Mouse (Mus musculus) kidney, adult 2 months (tissue): Measurements from ENCODE around the gene Cadps. TPM values are rescaled to one million over a fixed set of nuclear protein-coding genes. Genes with fewer than 3 reads are reported as not detected.

Experiments
- DNase-seq: peaks from one replicate; pipeline ENCODE4 v3.0.0; 2021
- H3K27ac ChIP-seq: fragments of 200-500 bp; 2 replicates; pipeline ENCODE4 v1.5.1; 2012; ENCODE audit warnings: low read depth, low read length, control low read depth, inconsistent platforms; ENCODE audit not compliant: insufficient read depth
- H3K27me3 ChIP-seq: fragments of 200-500 bp; replicated peaks from 2 replicates; pipeline ENCODE4 v1.6.1; 2012; ENCODE audit warnings: mild to moderate bottlenecking, moderate library complexity, low read length, inconsistent platforms; ENCODE audit not compliant: control insufficient read depth, insufficient read depth
- H3K36me3 ChIP-seq: fragments of 200-500 bp; 2 replicates; pipeline ENCODE4 v1.6.1; 2012; ENCODE audit warnings: mild to moderate bottlenecking, moderate library complexity, low read length, inconsistent platforms; ENCODE audit not compliant: control insufficient read depth, insufficient read depth
- H3K4me1 ChIP-seq: fragments of 200-500 bp; 2 replicates; pipeline ENCODE4 v1.6.1; 2011; ENCODE audit warnings: low read length; ENCODE audit not compliant: control insufficient read depth, insufficient read depth
- H3K4me3 ChIP-seq: fragments of 200-500 bp; 2 replicates; pipeline ENCODE4 v1.5.1; 2011; ENCODE audit warnings: mild to moderate bottlenecking, low read depth, low read length, control low read depth; ENCODE audit not compliant: insufficient read depth
- CTCF ChIP-seq: fragments of 200-500 bp; conservative IDR thresholded peaks from 2 replicates; pipeline ENCODE4 v1.5.1; 2011; ENCODE audit warnings: low read depth, mild to moderate bottlenecking, control low read depth, low read length, moderate library complexity, mixed read lengths; ENCODE audit not compliant: insufficient read depth, insufficient read length
- POLR2A ChIP-seq: fragments of 200-500 bp; IDR thresholded peaks from one replicate; pipeline ENCODE4 v1.6.1; 2011; ENCODE audit warnings: low read depth, low read length, control low read depth
- WGBS: fragments of 180-500 bp; shearing (Covaris S2); methylation state at CpG from one replicate; pipeline ENCODE4 v1.1.7; 2018; 5-methylcytosine and 5-hydroxymethylcytosine counted together
- polyA plus RNA-seq: library from polyadenylated mRNA; depleted of rRNA; stranded (reverse); fragments of >200 nt; gene quantifications from 2 replicates; pipeline ENCODE4 v1.2.3, GENCODE M21; 2012

The Cadps gene
- polyA plus RNA-seq, 1 experiment, result 0.23 TPM

DNA sequence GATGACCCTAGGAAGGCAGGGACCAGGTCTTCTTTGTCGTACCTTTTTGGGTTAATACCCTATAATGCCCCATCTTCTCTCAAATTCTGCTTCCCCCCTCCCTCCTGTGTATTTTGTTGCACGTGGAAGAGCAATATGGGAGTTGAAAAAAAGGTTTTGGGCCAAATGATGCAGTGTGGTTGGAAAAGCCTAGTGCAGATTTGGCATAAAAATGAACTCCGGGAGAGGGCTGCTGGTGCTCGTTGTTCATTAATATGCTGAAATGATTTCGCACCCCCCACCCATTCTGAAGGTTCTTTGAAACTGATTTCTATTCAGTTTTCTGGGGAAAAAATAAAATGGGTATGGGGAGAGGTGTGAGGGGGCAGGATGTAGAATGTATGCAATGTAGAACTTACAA is 295.6 kb downstream of the Cadps start:
- DNase-seq, result no peak
- H3K36me3 ChIP-seq, result no peaks in the 10 kb centered on the region
- no peaks in the 10 kb centered on the region for H3K4me1 ChIP-seq
- TF ChIP-seq POLR2A, result no peak
- no peak for TF ChIP-seq CTCF
- H3K4me3 ChIP-seq, result no peak overlapping the region
- no peaks in the 10 kb centered on the region for H3K27me3 ChIP-seq
- no peak overlapping the region for H3K27ac ChIP-seq
- 68% methylated on average over 5 of the region's 5 CpGs for WGBS

DNA sequence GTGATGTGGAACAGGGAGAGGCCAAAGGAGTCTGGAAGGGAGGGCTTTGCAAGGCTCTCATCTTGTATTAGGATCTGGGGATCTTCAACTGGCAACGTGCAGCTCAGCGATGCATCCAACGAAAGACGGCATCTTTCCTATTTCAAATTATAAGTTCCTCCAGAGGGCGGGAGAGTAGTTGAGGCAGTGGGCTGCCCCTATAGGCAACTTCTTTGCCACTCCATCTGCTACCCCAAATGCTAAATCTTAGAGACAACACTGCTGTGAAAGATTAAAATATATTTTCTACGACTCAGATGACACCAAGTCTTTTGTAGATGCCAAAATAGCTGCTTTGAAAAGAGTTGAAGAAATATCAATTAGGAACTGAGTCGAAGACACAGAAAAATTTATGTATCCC is 315.9 kb downstream of the Cadps start:
- Histone ChIP-seq H3K27ac (no peak overlapping the region), H3K27me3 (no peaks in the 10 kb centered on the region), H3K4me1 (no peaks in the 10 kb centered on the region), H3K36me3 (no peaks in the 10 kb centered on the region), H3K4me3 (no peak overlapping the region)
- no peak for DNase-seq
- no peak for TF ChIP-seq CTCF
- TF ChIP-seq POLR2A, result no peak
- WGBS, result 76% methylated on average over 7 of the region's 7 CpGs

DNA sequence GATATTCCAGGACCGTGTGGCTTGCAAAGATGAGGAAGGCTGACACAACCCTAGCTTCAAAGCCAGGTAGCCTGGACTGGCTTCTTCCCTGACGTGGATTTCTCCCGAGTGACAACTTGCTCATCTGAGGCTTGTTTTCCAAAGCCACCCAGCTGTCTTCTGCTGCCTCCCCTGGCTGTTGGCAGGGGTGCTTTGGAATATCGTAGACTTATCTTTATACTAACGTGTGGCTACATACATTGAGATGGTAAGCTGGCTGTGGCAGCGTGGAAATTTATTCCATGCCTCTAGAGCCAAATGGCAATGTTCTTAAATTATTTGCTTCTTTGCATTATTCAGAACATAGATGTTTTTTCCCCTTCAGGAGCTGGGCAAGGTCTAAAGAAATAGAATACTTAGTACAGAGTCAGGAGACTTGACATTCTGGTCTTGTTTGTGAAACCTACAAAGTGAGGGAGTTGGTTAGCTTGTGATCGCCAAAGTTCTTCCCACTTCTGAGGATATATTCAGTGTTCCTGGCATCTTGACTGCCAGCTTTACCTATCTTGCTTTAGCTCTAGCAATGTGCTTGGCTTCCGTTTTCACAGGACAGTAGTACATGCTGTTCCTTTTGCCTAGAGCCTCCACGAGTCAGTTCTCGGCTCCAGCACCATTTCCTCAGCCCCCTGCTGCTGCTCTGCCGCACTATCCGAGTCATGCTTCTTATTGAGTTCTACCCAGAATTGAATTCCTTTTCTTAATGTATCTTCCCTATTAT is 318.5 kb downstream of the Cadps start:
- Histone ChIP-seq H3K27me3 (no peaks in the 10 kb centered on the region), H3K4me3 (no peak overlapping the region), H3K36me3 (no peaks in the 10 kb centered on the region), H3K27ac (no peak overlapping the region), H3K4me1 (no peaks in the 10 kb centered on the region)
- no peak for DNase-seq
- WGBS, result 81% methylated on average over 12 of the region's 12 CpGs
- TF ChIP-seq POLR2A (no peak), CTCF (no peak)

DNA sequence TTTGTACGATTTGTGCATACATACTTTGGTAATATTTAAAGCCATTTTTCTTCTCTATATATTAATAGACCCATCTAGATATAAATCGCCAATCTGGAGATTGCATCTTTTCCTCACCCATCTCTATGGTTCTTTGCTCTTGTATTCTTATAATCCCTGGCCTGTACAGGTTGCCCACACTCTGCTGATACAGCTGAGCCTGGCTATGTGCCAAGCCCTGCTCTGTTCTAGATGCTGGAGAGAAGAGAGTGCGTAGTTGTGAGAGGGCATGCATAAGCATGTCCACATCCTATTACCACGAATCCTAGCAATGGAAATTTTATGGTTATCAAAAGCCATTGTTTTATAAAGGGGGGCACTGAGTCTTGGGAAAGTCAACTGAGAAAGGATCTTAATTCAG is 360.7 kb downstream of the Cadps start:
- WGBS, result 76% methylated on average over 4 of the region's 4 CpGs
- Histone ChIP-seq H3K27me3 (no peaks in the 10 kb centered on the region; the same call in 1 of the 2 replicates), H3K4me1 (no peaks in the 10 kb centered on the region), H3K27ac (no peak overlapping the region), H3K36me3 (no peaks in the 10 kb centered on the region), H3K4me3 (no peak overlapping the region)
- TF ChIP-seq CTCF (no peak), POLR2A (no peak)
- DNase-seq, result no peak

DNA sequence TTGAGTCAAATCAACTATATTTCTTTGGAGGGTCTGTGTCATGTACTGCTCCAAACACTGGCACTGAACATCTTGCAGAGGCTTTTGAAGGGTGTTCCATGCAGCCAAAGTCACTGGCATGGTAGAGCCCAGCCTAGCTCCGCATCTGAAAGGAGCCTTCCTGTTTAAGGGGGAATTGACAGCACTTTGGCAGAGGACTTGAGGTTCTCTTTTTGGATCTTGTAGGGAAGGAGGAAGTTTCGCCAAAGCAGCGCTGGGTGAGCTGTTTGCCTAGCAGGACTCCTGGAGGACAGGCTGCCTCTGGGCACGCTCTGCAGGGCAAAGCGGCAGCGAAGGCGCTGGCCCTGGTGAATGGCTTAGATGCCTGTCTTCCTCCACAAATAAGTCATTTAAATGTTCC is 363.2 kb downstream of the Cadps start:
- no peak for DNase-seq
- TF ChIP-seq CTCF (no peak), POLR2A (no peak)
- H3K4me1 ChIP-seq, result no peaks in the 10 kb centered on the region
- no peaks in the 10 kb centered on the region for H3K36me3 ChIP-seq
- H3K27ac ChIP-seq, result no peak overlapping the region
- H3K27me3 ChIP-seq, result no peaks in the 10 kb centered on the region; the same call in 1 of the 2 replicates
- no peak overlapping the region for H3K4me3 ChIP-seq
- 66% methylated on average over 7 of the region's 7 CpGs for WGBS

DNA sequence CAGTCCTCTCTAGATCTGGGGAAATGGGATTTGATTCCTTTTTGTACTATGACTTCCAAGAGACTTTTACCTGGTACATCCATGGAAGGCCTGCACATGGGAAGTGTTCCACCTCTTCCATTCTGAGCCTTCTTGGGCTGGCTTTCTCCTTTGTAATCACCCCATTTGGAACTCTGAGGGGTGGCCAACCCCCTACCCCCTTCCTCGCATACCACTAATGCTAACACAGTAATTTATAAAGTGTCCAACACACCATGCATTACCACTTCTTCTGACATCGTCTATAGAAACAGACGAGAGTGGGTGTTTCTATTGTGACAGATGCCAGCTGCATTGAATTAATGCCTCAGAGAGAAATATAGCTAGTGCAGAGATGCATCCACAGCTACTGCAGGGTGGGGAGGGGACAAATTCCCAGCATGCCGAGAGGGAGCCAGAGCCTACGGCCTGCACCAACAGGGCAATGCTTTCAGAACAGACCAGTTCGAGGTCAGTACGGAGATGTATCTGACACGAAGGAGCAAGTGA is 367.8 kb downstream of the Cadps start:
- no peak for DNase-seq
- Histone ChIP-seq H3K27me3 (no peaks in the 10 kb centered on the region; the same call in 1 of the 2 replicates), H3K27ac (no peak overlapping the region), H3K36me3 (no peaks in the 10 kb centered on the region), H3K4me1 (no peaks in the 10 kb centered on the region), H3K4me3 (no peak overlapping the region)
- TF ChIP-seq POLR2A, result no peak
- TF ChIP-seq CTCF, result no peak
- 77% methylated on average over 8 of the region's 8 CpGs for WGBS

DNA sequence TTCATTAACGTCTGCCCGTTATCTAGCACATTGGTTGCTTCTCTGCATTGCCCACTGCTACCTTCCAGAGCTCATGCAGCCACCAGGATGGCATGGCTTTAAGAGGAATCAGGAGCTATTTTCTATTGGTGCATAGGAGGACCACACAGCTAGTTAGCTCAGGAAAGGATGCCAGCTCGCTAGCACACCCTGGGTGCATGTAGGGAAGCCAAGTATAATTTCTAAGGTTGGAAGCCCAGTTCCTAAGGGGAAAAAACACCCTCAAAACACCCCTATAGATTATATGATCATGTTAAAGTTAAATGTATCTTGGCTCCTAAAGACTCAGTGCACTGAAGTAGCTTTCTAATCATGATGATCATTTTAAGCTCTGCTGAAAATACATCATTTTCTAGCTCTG is 372.1 kb downstream of the Cadps start:
- no peak overlapping the region for H3K27ac ChIP-seq
- DNase-seq, result no peak
- WGBS, result 70% methylated on average over 3 of the region's 3 CpGs
- H3K4me1 ChIP-seq, result no peaks in the 10 kb centered on the region
- H3K36me3 ChIP-seq, result no peaks in the 10 kb centered on the region
- no peak overlapping the region for H3K4me3 ChIP-seq
- TF ChIP-seq POLR2A, result no peak
- no peak for TF ChIP-seq CTCF
- no peaks in the 10 kb centered on the region; the same call in 1 of the 2 replicates for H3K27me3 ChIP-seq

DNA sequence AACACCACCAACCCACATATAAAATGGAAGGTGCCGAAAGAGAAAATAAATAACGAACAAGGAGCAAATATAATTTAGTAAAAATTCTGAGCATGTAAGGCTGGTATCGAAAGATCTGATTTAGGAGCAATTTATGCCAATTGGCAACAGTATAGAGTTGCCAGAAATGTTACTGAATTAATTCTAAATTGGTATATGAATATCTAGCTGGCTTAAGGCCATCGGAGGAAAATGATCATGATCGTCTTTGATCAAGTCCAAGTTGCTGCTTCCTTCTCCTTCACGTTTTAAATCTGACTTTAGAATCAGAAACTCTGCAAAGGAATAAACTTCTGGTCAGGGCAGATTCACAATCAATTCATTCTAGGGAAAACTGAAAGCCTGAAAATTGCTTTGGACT is 374.0 kb downstream of the Cadps start:
- H3K27me3 ChIP-seq, result no peaks in the 10 kb centered on the region
- H3K4me1 ChIP-seq, result no peaks in the 10 kb centered on the region
- no peak overlapping the region for H3K4me3 ChIP-seq

More for the DNA sequence above, 374.0 kb downstream of the Cadps start:
- WGBS, result 88% methylated on average over 6 of the region's 6 CpGs
- TF ChIP-seq POLR2A, result no peak
- no peak for TF ChIP-seq CTCF
- H3K27ac ChIP-seq, result no peak overlapping the region
- H3K36me3 ChIP-seq, result no peaks in the 10 kb centered on the region
- no peak for DNase-seq
